10 mouse cellular contexts compared by ENCODE assay signal in genomic region chr14:47474571-47475254, GRCm38 (mm10). TPM values are rescaled to one million over a fixed set of nuclear protein-coding genes. Genes with fewer than 3 reads are reported as not detected.
DNase-seq lines count a peak whose midpoint lies in the region; ATAC-seq and TF ChIP-seq lines count a peak whose summit lies in the region.
"Had no signal": no experiment of that assay in that cellular context is flagged by ENCODE, and none has a peak within 500 bp of the region (broad histone marks: within the 10 kb centered on the region; RNA-seq: fewer than 3 reads in every experiment).

No protein-coding gene starts in this region.

- TF ChIP-seq CTCF in kidney, adult 2 months (conservative IDR thresholded peaks at IDR 0.05; ENCODE audit: insufficient read depth, insufficient read length, low read depth, low read length): no peak

- ATAC-seq in megakaryocyte progenitor cell, adult 5-6 weeks (replicated peaks; ENCODE audit: poor library complexity): no peak
- ATAC-seq: Patski had no signal

- WGBS in kidney, adult 2 months: 74% methylated on average over 8 of the region's 8 CpGs

- H3K27me3 ChIP-seq in kidney, adult 2 months (replicated peaks; ENCODE audit: control insufficient read depth, insufficient read depth, low read length): no peaks in the 10 kb centered on the region
- H3K27me3 ChIP-seq: embryonic facial prominence, embryonic 12.5 days; Patski had no signal

- intact Hi-C loops in left cerebral cortex, postnatal 36 days (cut with DNase I): no loop called here

- no peak overlapping the region for H3K4me3 ChIP-seq in kidney, adult 2 months (ENCODE audit: insufficient read depth, low read depth, low read length)
- H3K4me3 ChIP-seq: embryonic facial prominence, embryonic 12.5 days had no signal

- TF ChIP-seq POLR2A in kidney, adult 2 months (IDR thresholded peaks at IDR 0.05; ENCODE audit: low read depth, low read length): no peak

- H3K36me3 ChIP-seq in kidney, adult 2 months (ENCODE audit: control insufficient read depth, insufficient read depth, low read length): no peaks in the 10 kb centered on the region
- H3K36me3 ChIP-seq: embryonic facial prominence, embryonic 12.5 days had no signal

- peaks cover 7% of the 10 kb centered on the region; the same call in 1 of the 2 replicates for H3K4me1 ChIP-seq in kidney, adult 2 months (ENCODE audit: control insufficient read depth, insufficient read depth, low read length)

- H3K27ac ChIP-seq in kidney, adult 2 months (ENCODE audit: insufficient read depth, low read depth, low read length): no peak overlapping the region
- H3K27ac ChIP-seq: embryonic facial prominence, embryonic 12.5 days had no signal

- peak; percentile 13 to 30 for DNase-seq in heart, adult 18-20 months
- DNase-seq in heart, adult 11 months: no peak
- peak; percentile 23 for DNase-seq in urinary bladder, adult 2 months (ENCODE audit: low spot score)
- no peak for DNase-seq in urinary bladder, postnatal 4 days (ENCODE audit: low spot score in 2 of 2)
- DNase-seq in left cerebral cortex, postnatal 36 days (ENCODE audit: low spot score in 2 of 2): peak; percentile 39 to 51
- peak; percentile 65 for DNase-seq in telencephalon, adult 2 months (ENCODE audit: low read depth, low spot score)
- DNase-seq in kidney, adult 2 months: no peak

RNA-seq across cellular contexts. Expression of gene Fbxo34, which starts 24.5 kb away (rescaled TPM):
- 10 to 100 TPM; 11.9 to 12.7 TPM for total RNA-seq in heart, adult 18-20 months (2021)
- 14.4 and 16.0 TPM in 2 replicates for polyA plus RNA-seq in urinary bladder, adult 2 months (2012; rRNA removed)
- total RNA-seq in left cerebral cortex, postnatal 36 days (2021): 100 to 1,000 TPM in 1 of 2 experiments, 10 to 100 TPM in 1; 98.4 to 118 TPM
- total RNA-seq in megakaryocyte progenitor cell, adult 5-6 weeks (2015): 11.0 and 11.4 TPM in 2 replicates
- total RNA-seq in megakaryocyte progenitor cell, adult 5-6 weeks (2017): 16.1 and 22.6 TPM in 2 replicates
- 10.2 and 13.0 TPM in 2 replicates for polyA plus RNA-seq in kidney, adult 2 months (2012; rRNA removed)

RNA-seq across cellular contexts. Expression of gene Dlgap5, which starts 56.5 kb away (rescaled TPM):
- total RNA-seq in heart, adult 18-20 months (2021): under 1 TPM; 0.37 to 0.62 TPM
- polyA plus RNA-seq in urinary bladder, adult 2 months (2012; rRNA removed): 2.4 and 2.8 TPM in 2 replicates
- total RNA-seq in left cerebral cortex, postnatal 36 days (2021): 1 to 10 TPM in 1 of 2 experiments, not detected in 1; 1.1 TPM
- 44.2 and 53.5 TPM in 2 replicates for total RNA-seq in megakaryocyte progenitor cell, adult 5-6 weeks (2015)
- total RNA-seq in megakaryocyte progenitor cell, adult 5-6 weeks (2017): 75.3 and 77.0 TPM in 2 replicates
- 0.23 and 0.33 TPM in 2 replicates for polyA plus RNA-seq in kidney, adult 2 months (2012; rRNA removed)

Comparison
In these comparisons a context has a peak if more than half of its experiments do, and no peak if none do; other contexts are left out.
1. DNase-seq: peak in heart, adult 18-20 months (2 of 2), urinary bladder, adult 2 months (single experiment), left cerebral cortex, postnatal 36 days (2 of 2) and telencephalon, adult 2 months (single experiment); none in heart, adult 11 months (single experiment), urinary bladder, postnatal 4 days (0 of 2) and kidney, adult 2 months (single experiment).
2. RNA of gene Fbxo34, which starts 24.5 kb away (total RNA-seq): 98.4 to 118 TPM in left cerebral cortex, postnatal 36 days; 11.0 to 22.6 TPM in megakaryocyte progenitor cell, adult 5-6 weeks and 11.9 to 12.7 TPM in heart, adult 18-20 months; every median in the first group is over 4 times any median in the second.
3. RNA of gene Dlgap5, which starts 56.5 kb away (total RNA-seq): 44.2 to 77.0 TPM in megakaryocyte progenitor cell, adult 5-6 weeks; 1.1 TPM in left cerebral cortex, postnatal 36 days and 0.37 to 0.62 TPM in heart, adult 18-20 months; every median in the first group is over 10 times any median in the second.